Mouse (Mus musculus): ENCODE measurements around the gene Tpbpb. TPM values are rescaled to one million over a fixed set of nuclear protein-coding genes. Genes with fewer than 3 reads are reported as not detected.
A peak's percentile ranks its signal among the peaks of the same experiment; 100 is the strongest.
"Not testable (repeated sequence)": the region's sequence is repeated elsewhere in the genome, so short reads cannot be mapped to it uniquely, and the experiment has no call there.

Tpbpb gene
- not detected for total RNA-seq (2022)

DNA sequence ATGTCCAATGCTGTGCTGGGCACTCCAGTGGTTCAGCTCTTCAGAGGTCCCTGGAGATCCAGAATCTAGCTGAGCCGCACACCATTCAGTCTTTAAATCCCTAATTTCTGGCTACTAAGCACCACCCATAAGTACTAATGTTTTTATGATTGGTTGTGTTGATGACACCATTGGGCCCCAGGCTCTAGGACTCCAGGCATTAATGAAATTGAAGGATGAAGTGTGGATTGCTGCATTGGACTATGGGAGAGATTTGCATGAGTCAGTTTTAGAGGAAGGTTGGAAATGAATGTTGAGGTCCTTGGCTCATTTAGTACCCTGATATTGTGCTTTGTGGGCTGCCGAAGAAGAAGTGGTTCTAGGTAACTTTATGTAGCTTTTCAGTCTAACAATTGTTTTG is at the start of gene Tpbpb:
Gene Tpbpb (minus strand): TSS at position 101 of the 400 bp plus-strand sequence.
- DNase-seq (ENCODE audit: low spot score in 2 of 2), result not testable (repeated sequence)

DNA sequence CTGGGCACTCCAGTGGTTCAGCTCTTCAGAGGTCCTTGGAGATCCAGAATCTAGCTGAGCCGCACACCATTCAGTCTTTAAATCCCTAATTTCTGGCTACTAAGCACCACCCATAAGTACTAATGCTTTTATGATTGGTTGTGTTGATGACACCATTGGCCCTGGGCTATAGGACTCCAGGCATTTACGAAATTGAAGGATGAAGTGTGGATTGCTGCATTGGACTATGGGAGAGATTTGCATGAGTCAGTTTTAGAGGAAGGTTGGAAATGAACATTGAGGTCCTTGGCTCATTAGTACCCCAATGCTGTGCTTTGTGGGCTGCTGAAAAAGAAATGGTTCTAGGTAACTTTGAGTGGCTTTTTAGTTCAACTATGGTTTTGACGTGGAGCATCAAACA is 37.2 kb upstream of the Tpbpb start, which contains the start of gene Tpbpa:
Gene Tpbpa (minus strand): TSS at position 101 of the 400 bp plus-strand sequence.
- not testable (repeated sequence) for DNase-seq (ENCODE audit: low spot score in 2 of 2)

DNA sequence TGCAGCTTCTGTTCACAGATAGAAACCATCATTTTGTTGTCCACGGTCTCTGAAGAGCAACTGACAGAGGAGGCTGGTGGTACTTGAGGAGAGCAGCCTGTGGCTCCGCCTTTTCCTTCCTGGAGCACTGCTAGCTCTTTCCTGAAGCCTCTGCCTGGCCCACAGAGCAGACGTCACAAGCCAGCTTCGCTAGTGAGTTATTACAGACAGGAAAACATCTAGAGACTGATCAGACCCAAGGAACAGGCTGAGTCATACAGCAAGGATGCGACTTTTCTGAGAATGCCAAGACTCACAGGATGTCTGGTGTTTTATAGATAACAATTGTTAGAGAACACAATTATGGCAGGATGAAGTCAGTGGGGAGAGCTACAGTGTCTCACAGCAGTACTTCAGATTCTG is 31.8 kb upstream of the Tpbpb start, which contains the start of the genes Gm49391 and Ctla2a:
Gene Gm49391 (minus strand): TSS at position 72 of the 402 bp plus-strand sequence.
Gene Ctla2a (minus strand): TSS at position 126 of the 402 bp plus-strand sequence.
- DNase-seq (ENCODE audit: low spot score in 2 of 2), result no peak

DNA sequence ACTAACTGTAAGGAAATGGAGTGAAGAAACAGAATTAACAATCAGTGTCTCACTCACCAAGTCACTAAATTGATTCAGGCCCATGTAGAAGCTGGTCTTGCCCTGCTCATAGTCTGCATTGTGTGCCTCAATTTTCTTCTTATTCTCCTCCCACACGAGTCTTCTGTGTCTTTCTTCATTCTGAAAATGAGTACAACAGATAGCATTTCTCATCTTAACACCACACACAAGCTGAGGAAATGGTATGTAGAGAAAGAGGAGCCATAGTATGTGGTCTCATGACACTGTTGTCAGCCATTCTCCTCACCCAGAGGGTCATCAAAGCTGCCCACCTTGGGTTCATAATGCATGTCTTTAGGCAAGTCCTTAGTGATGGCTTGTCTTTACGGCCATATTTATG is 30.8 kb upstream of the Tpbpb start, which contains the start of gene Gm49393:
Gene Gm49393 (minus strand): TSS at position 101 of the 400 bp plus-strand sequence.
- not testable (repeated sequence) for DNase-seq (ENCODE audit: low spot score in 2 of 2)

DNA sequence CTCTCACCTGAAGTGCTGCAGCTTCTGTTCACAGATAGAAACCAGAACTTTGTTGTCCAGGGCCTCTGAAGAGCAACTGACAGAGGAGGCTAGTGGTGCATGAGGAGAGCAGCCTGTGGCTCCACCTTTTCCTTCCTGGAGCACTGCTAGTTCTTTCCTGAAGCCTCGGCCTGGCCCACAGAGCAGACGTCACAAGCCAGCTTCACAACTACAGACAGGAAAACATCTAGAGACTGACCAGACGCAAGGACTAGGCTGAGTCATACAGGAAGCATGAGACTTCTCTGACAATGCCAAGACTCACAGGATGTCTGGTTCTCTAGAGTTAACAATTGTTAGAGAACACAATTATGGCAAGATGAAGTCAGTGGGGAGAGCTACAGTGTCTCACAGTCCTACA is 7.4 kb downstream of the Tpbpb start, which contains the start of gene Ctla2b:
Gene Ctla2b (minus strand): TSS at position 120 of the 400 bp plus-strand sequence.
- peak; percentile 1 to 2 for DNase-seq (ENCODE audit: low spot score in 2 of 2)

DNA sequence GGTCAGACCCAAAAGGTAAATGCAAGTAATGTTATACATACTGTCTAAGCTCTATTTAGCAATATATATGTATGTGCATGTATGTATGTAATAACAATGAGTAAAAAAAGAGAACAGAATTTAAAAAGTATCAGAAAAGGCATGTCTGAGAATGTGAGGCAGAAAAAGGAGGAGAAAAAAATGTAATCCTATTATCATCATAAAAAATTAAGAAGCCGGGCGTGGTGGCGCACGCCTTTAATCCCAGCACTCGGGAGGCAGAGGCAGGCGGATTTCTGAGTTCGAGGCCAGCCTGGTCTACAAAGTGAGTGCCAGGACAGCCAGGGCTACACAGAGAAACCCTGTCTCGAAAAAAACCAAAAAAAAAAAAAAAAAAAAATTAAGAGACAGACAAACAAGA is 7.9 kb downstream of the Tpbpb start, which contains the start of gene Gm49392:
Gene Gm49392 (minus strand): TSS at position 101 of the 400 bp plus-strand sequence.
- DNase-seq (ENCODE audit: low spot score in 2 of 2), result not testable (repeated sequence)

DNA sequence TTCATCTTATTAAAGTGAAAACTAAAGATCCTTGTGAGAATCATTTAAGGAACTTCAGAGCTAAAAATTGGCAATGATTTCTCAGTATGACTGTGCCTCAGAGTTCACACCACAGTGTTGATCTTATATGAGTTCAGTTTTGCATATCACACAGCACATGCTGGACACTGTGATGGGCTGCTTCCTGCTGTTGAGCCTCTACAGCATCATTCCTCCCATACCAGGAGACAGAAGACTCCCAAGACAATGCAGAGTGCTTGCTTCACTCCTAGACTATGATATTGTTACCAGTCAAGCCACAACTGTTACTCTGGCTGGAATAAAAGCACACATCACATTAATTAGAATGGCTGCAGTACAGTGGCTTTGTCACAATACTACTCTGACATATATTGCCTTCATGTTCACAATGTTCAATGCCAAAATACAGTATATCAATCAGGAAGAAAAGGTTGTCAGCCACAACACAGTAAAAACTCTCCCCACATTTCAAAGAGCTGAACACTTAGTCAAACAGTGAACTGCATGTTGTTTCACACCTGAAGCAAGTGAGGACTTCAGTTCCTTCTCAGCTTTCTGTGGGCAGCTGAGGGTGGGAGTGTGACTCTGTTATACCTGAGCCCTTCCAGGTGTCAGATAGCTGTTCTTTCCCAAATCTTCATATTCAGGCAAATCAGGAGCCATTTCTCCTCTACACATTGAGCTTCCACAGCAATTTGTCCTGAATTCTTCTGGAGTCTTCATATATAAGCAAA is 9.1 kb downstream of the Tpbpb start:
- DNase-seq (ENCODE audit: low spot score in 2 of 2), result no peak

DNA sequence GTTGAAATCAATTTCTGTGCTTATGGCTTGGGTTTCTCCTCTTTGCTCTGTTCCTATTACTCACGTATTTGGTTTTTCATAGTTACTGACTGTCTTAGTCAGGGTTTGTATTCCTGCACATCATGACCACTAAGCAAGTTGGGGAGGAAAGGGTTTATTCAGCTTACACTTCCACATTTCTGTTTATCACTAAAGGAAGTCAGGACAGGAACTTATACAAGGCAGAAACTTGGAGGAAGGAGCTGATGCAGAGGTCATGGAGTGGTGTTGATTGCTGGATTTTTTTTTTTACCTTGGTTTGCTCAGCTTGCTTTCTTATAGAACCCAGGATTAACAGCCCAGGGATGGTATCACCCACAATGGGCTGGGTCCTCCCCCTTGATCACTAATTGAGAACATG is 12.4 kb downstream of the Tpbpb start:
- no peak for DNase-seq (ENCODE audit: low spot score in 2 of 2)

DNA sequence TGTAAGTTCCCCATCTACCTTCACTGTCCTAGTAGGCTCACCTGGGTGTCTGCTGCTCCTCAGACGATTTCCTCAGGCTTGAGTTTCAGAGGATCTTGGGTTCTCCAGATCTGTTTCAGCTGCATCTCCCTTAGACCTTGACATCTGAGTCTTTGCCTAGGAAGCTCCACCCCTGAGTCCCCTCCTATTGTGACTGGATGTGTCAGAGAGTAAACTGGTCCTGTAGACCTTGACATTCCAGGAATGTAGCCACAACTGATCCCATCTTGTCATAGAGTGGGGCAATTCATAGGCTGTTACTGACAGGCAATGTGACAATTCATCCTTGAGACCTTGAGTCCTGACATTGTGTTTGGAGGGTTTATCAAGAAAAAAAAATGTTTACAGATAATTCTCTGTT is 40.4 kb downstream of the Tpbpb start, which contains the start of gene 4930486L24Rik:
Gene 4930486L24Rik (minus strand): TSS at position 195 of the 400 bp plus-strand sequence.
- DNase-seq (ENCODE audit: low spot score in 2 of 2), result no peak

Other genes with a start within 250 kb of the Tpbpb start
- gene BC051665, start 118.5 kb downstream of the Tpbpb start, total RNA-seq (2022), result not detected
- not detected for gene Ctsll3, start 102.0 kb downstream of the Tpbpb start, total RNA-seq (2022)
- under 1 TPM in 1 of 4 experiments, not detected in 3; 0.29 TPM for gene 4930486L24Rik, start 40.4 kb downstream of the Tpbpb start, total RNA-seq (2022)
- gene Gm49392, start 8.0 kb downstream of the Tpbpb start, total RNA-seq (2022), result under 1 TPM in 2 of 4 experiments, not detected in 2; 0.22 to 0.98 TPM
- gene Ctla2b, start 7.4 kb downstream of the Tpbpb start, total RNA-seq (2022), result 1 to 10 TPM in 3 of 4 experiments, not detected in 1; 1.4 to 3.0 (median 2.1) TPM
- gene Gm49393, start 30.7 kb upstream of the Tpbpb start, total RNA-seq (2022), result not detected
- gene Gm49391, start 31.7 kb upstream of the Tpbpb start, total RNA-seq (2022), result 1 to 10 TPM in 1 of 4 experiments, under 1 TPM in 1, not detected in 2; 0.74 to 2.5 TPM
- 10 to 100 TPM; 17.6 to 20.4 (median 19.3) TPM for gene Ctla2a, start 31.7 kb upstream of the Tpbpb start, total RNA-seq (2022)
- not detected for gene Tpbpa, start 37.1 kb upstream of the Tpbpb start, total RNA-seq (2022)
- gene Ctsj, start 101.1 kb upstream of the Tpbpb start, total RNA-seq (2022), result not detected
- gene Ctsq, start 135.8 kb upstream of the Tpbpb start, total RNA-seq (2022), result not detected